Mouse (Mus musculus): ENCODE data around the gene Pth2.
"Not testable (repeated sequence)": the region's sequence is repeated elsewhere in the genome, so short reads cannot be mapped to it uniquely, and the experiment has no call there.

The Pth2 gene

GRCm38 (mm10) chr7:45180896-45181477 lies at the start of gene Pth2:
Gene Pth2, plus strand, starts transcription at chr7:45180995.
- in situ Hi-C loops (cut with MboI, MseI) = no loop called here

- in situ Hi-C loops (cut with MboI, MseI) = no loop called here
Measured at GRCm38 (mm10) chr7:45131850-45132249, 48.9 kb upstream of the Pth2 start.

- in situ Hi-C loops (cut with MboI, MseI) = no loop called here
Measured at GRCm38 (mm10) chr7:45133446-45134159, 47.2 kb upstream of the Pth2 start.

- in situ Hi-C loops (cut with MboI, MseI) = no loop called here
Measured at GRCm38 (mm10) chr7:45134544-45135026, 46.2 kb upstream of the Pth2 start.

- in situ Hi-C loops (cut with MboI, MseI) = no loop called here
Measured at GRCm38 (mm10) chr7:45135370-45135769, 45.4 kb upstream of the Pth2 start.

GRCm38 (mm10) chr7:45135993-45136567 lies 44.7 kb upstream of the Pth2 start, which contains the start of the genes Gm45713 and Flt3l:
Gene Gm45713, minus strand, starts transcription at chr7:45136231.
Gene Flt3l, minus strand, starts transcription at chr7:45136432.
- in situ Hi-C loops (cut with MboI, MseI) = no loop called here

GRCm38 (mm10) chr7:45137171-45138006 lies 43.4 kb upstream of the Pth2 start:
- in situ Hi-C loops (cut with MboI, MseI) = no loop called here

GRCm38 (mm10) chr7:45138403-45138802 lies 42.4 kb upstream of the Pth2 start:
- in situ Hi-C loops (cut with MboI, MseI) = no loop called here

- in situ Hi-C loops (cut with MboI, MseI) = no loop called here
Measured at GRCm38 (mm10) chr7:45139904-45140723, 40.7 kb upstream of the Pth2 start.

GRCm38 (mm10) chr7:45141319-45141718 lies 39.5 kb upstream of the Pth2 start:
- in situ Hi-C loops (cut with MboI, MseI) = no loop called here

GRCm38 (mm10) chr7:45141914-45142313 lies 38.9 kb upstream of the Pth2 start:
- in situ Hi-C loops (cut with MboI, MseI) = no loop called here

- in situ Hi-C loops (cut with MboI, MseI) = no loop called here
Measured at GRCm38 (mm10) chr7:45144368-45145174, 36.2 kb upstream of the Pth2 start.

- in situ Hi-C loops (cut with MboI, MseI) = no loop called here
Measured at GRCm38 (mm10) chr7:45145460-45145859, 35.3 kb upstream of the Pth2 start.

GRCm38 (mm10) chr7:45147267-45147666 lies 33.5 kb upstream of the Pth2 start:
- in situ Hi-C loops (cut with MboI, MseI) = no loop called here

- in situ Hi-C loops (cut with MboI, MseI) = no loop called here
Measured at GRCm38 (mm10) chr7:45147899-45148298, 32.9 kb upstream of the Pth2 start.

- in situ Hi-C loops (cut with MboI, MseI) = no loop called here
Measured at GRCm38 (mm10) chr7:45148534-45149098, 32.2 kb upstream of the Pth2 start.

- in situ Hi-C loops (cut with MboI, MseI) = no loop called here
Measured at GRCm38 (mm10) chr7:45149545-45149944, 31.2 kb upstream of the Pth2 start.

- in situ Hi-C loops (cut with MboI, MseI) = no loop called here
Measured at GRCm38 (mm10) chr7:45150321-45150720, 30.5 kb upstream of the Pth2 start.

GRCm38 (mm10) chr7:45151303-45151702 lies 29.5 kb upstream of the Pth2 start:
- in situ Hi-C loops (cut with MboI, MseI) = no loop called here

GRCm38 (mm10) chr7:45153052-45153451 lies 27.7 kb upstream of the Pth2 start:
- in situ Hi-C loops (cut with MboI, MseI) = not testable (repeated sequence)
